Mouse (Mus musculus): ENCODE measurements around the gene Tbc1d10c.

DNA sequence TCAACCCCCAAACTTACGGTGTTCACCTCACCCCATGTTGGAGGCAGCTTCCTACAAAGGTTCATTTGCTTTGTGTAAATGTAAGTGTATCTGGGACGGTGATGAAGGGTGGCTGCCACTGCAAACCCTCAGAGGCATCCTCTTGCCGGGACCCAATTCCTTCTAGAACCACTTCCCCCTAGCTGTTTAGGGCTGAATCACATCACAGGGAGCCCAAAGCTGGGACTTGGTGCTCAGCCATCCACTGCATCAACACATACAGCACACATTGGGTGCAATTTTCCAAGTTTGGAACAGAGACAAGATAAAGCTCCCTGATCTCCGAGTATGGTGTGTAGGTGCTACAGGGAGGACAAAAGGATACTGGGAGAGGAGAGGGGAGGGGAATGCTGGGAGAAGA, 13.8 kb upstream of the Tbc1d10c start:
- TF ChIP-seq CTCF (IDR thresholded peaks at IDR 0.05; ENCODE audit: insufficient read depth, low read length) (no peak), POLR2A (IDR thresholded peaks at IDR 0.05; ENCODE audit: borderline replicate concordance, extremely low read depth, low read depth, low read length) (no peak)

Data from lung, adult 2 months (tissue).